Mouse (Mus musculus): ENCODE measurements at regions not wholly inside any gene's neighbourhood (a gene's known extent, or its start where the extent isn't known, plus 50 kb on each side); places are given as distances from the start of the nearest gene placed in this dataset.

GRCm38 (mm10) chr12:25553656-25554055 is 456.7 kb upstream of the Id2 start:
- TF ChIP-seq NRF1 (IDR thresholded peaks at IDR 0.05; ENCODE audit: low read depth, low read length): no peak
- no peak for TF ChIP-seq KAT2A (IDR thresholded peaks at IDR 0.05; ENCODE audit: insufficient replicate concordance, low read length)
- TF ChIP-seq JUND (conservative IDR thresholded peaks at IDR 0.05; ENCODE audit: low read depth, low read length): no peak
- TF ChIP-seq HCFC1 (IDR thresholded peaks at IDR 0.05; ENCODE audit: low read depth, low read length): no peak
- TF ChIP-seq EP300 (IDR thresholded peaks at IDR 0.05; ENCODE audit: low read length): no peak
- no peak for TF ChIP-seq CTCF (conservative IDR thresholded peaks at IDR 0.05 in 1 of 2, IDR thresholded peaks at IDR 0.05 in 1 of 2; ENCODE audit: low read depth in 2 of 2, low read length in 2 of 2)
